In genomic region chr4:139843456-139843855, GRCm38 (mm10) we compare ENCODE assay signal across 20 mouse cellular contexts. TPM values are rescaled to one million over a fixed set of nuclear protein-coding genes. Genes with fewer than 3 reads are reported as not detected.
DNase-seq lines count a peak whose midpoint lies in the region; ATAC-seq and TF ChIP-seq lines count a peak whose summit lies in the region.
"Had no signal": no experiment of that assay in that cellular context is flagged by ENCODE, and none has a peak within 500 bp of the region (broad histone marks: within the 10 kb centered on the region; RNA-seq: fewer than 3 reads in every experiment).

No protein-coding gene starts in this region.

- ATAC-seq in liver, embryonic 11.5 days (replicated peaks; ENCODE audit: low FRiP score): no peak
- ATAC-seq: forebrain, embryonic 13.5 days; forebrain, embryonic 15.5 days; forebrain, postnatal 0 days had no signal

- WGBS in liver, embryonic 11.5 days: 11% methylated on average over 7 of the region's 7 CpGs

- peaks cover 82% of the 10 kb centered on the region for H3K27me3 ChIP-seq in E14TG2a.4 (ENCODE audit: insufficient read depth, low read length)
- H3K27me3 ChIP-seq in liver, embryonic 11.5 days (replicated peaks; ENCODE audit: control insufficient read depth, insufficient read depth, low read length): peaks cover 59% of the 10 kb centered on the region

- H3K9ac ChIP-seq in liver, embryonic 11.5 days (ENCODE audit: low read depth, low read length): no peak overlapping the region
- H3K9ac ChIP-seq: embryonic facial prominence, embryonic 12.5 days; forebrain, embryonic 13.5 days; forebrain, embryonic 15.5 days; forebrain, postnatal 0 days had no signal

- peak overlapping the region; percentile 35; the same call in 1 of the 2 replicates for H3K4me3 ChIP-seq in E14TG2a.4 (replicated peaks; ENCODE audit: low read length)
- H3K4me3 ChIP-seq in liver, embryonic 11.5 days (ENCODE audit: low read depth, low read length): no peak overlapping the region
- H3K4me3 ChIP-seq: embryonic facial prominence, embryonic 10.5 days; embryonic facial prominence, embryonic 12.5 days; forebrain, embryonic 13.5 days; forebrain, embryonic 15.5 days had no signal

- DNase-seq in ES-CJ7 (ENCODE audit: low read depth, low spot score) (peak; percentile 63), ZHBTc4 (ENCODE audit: low read depth, low spot score) (peak; percentile 55)
- DNase-seq in liver, embryonic 11.5 days (ENCODE audit: low spot score): no peak
- no peak for DNase-seq in right cerebral cortex, adult 2 months (ENCODE audit: low spot score in 2 of 2)
- DNase-seq: adrenal gland, adult 8-10 months; adrenal gland, postnatal 14 days; adrenal gland, postnatal 36 days; cerebellum, adult 11-12 months; cerebellum, adult 2 months; cerebellum, adult 9-10 months; cerebellum, postnatal 10 days; cerebellum, postnatal 25 days; embryo, embryonic 11 days; forebrain, postnatal 0 days had no signal

- TF ChIP-seq CTCF in E14TG2a.4 (conservative IDR thresholded peaks at IDR 0.05; ENCODE audit: low read length): no peak

- no peak overlapping the region for H3K4me2 ChIP-seq in liver, embryonic 11.5 days
- H3K4me2 ChIP-seq: embryonic facial prominence, embryonic 12.5 days; forebrain, embryonic 13.5 days; forebrain, embryonic 15.5 days had no signal

- H3K9me3 ChIP-seq in E14TG2a.4 (ENCODE audit: low read length): no peaks in the 10 kb centered on the region
- H3K9me3 ChIP-seq in liver, embryonic 11.5 days (ENCODE audit: control insufficient read depth, low read length): no peaks in the 10 kb centered on the region
- H3K9me3 ChIP-seq: embryonic facial prominence, embryonic 12.5 days; forebrain, embryonic 15.5 days had no signal

- peaks cover 62% of the 10 kb centered on the region for H3K4me1 ChIP-seq in E14TG2a.4 (replicated peaks; ENCODE audit: low read depth, low read length)
- H3K4me1 ChIP-seq in liver, embryonic 11.5 days (replicated peaks; ENCODE audit: control insufficient read depth, insufficient read depth, low read length): no peaks in the 10 kb centered on the region
- H3K4me1 ChIP-seq: forebrain, embryonic 13.5 days; forebrain, embryonic 15.5 days had no signal

- H3K27ac ChIP-seq in liver, embryonic 11.5 days (ENCODE audit: low read depth, low read length): no peak overlapping the region
- H3K27ac ChIP-seq: embryonic facial prominence, embryonic 10.5 days; embryonic facial prominence, embryonic 12.5 days; forebrain, embryonic 13.5 days; forebrain, embryonic 15.5 days had no signal

- H3K36me3 ChIP-seq in E14TG2a.4 (ENCODE audit: insufficient read depth, low read length): no peaks in the 10 kb centered on the region
- H3K36me3 ChIP-seq in liver, embryonic 11.5 days (ENCODE audit: control insufficient read depth, insufficient read depth, low read length): no peaks in the 10 kb centered on the region
- H3K36me3 ChIP-seq: embryonic facial prominence, embryonic 10.5 days; embryonic facial prominence, embryonic 12.5 days; forebrain, embryonic 15.5 days had no signal

RNA-seq across cellular contexts. Expression of gene Pax7, which starts 10.1 kb away (rescaled TPM):
- 0.12 and 0.19 TPM in 2 replicates for polyA plus RNA-seq in liver, embryonic 11.5 days (2014; fragmentation: Nextera tagmentation; extraction: Ambion mirVana)
- polyA plus RNA-seq: cortical plate, adult 2 months; forebrain, postnatal 0 days had no signal

Comparison
In these comparisons a context has a peak if more than half of its experiments do, and no peak if none do; other contexts are left out.
1. DNase-seq: peak in ES-CJ7 (single experiment) and ZHBTc4 (single experiment); none in liver, embryonic 11.5 days (single experiment) and right cerebral cortex, adult 2 months (0 of 2).